Mouse (Mus musculus) megakaryocyte, embryonic 14.5 days (primary cell): ENCODE results near the gene Kifc1.
"Not testable (repeated sequence)": the region's sequence is repeated elsewhere in the genome, so short reads cannot be mapped to it uniquely, and the experiment has no call there.

Source experiments
- FLI1 ChIP-seq: IDR thresholded peaks from 2 replicates; pipeline ENCODE4 v1.6.1; 2012; ENCODE audit warnings: low read length, inconsistent platforms, mixed read lengths
- GATA1 ChIP-seq: IDR thresholded peaks from 3 replicates; pipeline ENCODE4 v1.6.1; 2012; ENCODE audit warnings: mixed read lengths, low read length, inconsistent platforms, borderline replicate concordance

GRCm38 (mm10) chr17:33903911-33904651 is 13.6 kb upstream of the Kifc1 start:
- not testable (repeated sequence) for TF ChIP-seq GATA1, FLI1
